ENCODE assay signal across 9 mouse cellular contexts in the genomic region with DNA sequence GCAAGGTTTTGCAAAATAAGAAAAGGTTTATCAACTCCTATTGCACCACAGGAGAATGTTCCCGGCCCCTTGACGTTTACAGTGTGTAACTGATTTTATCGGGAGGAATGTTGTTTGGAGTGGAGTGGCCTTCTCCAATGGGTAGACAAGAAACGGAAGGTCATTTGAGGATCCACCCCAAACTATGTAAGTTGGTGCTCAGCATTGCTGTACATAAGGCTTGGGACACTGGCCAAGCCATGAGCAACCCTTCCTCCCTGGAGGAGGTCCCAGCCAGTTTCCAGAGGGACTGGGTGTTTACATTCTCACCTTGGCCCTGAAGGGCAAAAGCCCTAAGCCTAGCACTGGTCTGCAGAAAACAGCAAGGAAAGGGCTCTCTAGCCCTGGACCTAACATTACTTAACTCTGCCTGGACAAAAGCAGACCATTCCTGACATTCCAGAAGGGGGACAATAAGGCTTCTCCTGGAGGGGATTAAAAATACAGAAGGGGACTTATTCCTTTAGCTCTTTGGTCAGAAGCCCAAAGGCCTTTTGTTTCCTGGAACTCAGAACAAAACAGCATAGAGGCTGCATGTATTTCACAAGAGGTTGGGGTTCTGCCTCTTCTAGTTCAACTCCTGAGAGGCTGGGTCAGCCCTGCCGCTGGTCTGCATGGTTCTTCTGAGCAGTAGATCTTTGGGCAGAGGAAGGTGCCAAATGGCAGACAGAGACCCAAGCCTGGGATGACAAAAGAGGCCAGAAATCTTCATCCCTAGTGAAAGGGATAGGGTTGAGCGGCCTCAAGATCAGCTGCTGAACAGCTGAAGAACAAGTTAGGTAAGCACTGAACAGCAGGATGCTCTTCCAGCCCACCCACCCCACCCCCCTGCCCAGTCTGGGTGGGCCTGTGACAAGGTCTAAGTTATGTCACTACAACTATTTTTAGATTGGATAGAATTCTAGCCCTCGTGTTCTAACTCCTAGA. TPM values are rescaled to one million over a fixed set of nuclear protein-coding genes. Genes with fewer than 3 reads are reported as not detected.
DNase-seq lines count a peak whose midpoint lies in the region; ATAC-seq lines count a peak whose summit lies in the region.
"Had no signal": no experiment of that assay in that cellular context is flagged by ENCODE, and none has a peak within 500 bp of the region (broad histone marks: within the 10 kb centered on the region; RNA-seq: fewer than 3 reads in every experiment).

No protein-coding gene starts in this region.

- H3K4me2 ChIP-seq in forebrain, embryonic 11.5 days (ENCODE audit: low read depth, low read length, severe bottlenecking) = no peak overlapping the region
- H3K4me2 ChIP-seq in forebrain, embryonic 14.5 days (ENCODE audit: low read length) = no peak overlapping the region
- no peak overlapping the region for H3K4me2 ChIP-seq in heart, embryonic 12.5 days
- H3K4me2 ChIP-seq in hindbrain, embryonic 16.5 days (ENCODE audit: low read length) = no peak overlapping the region
- H3K4me2 ChIP-seq: forebrain, embryonic 15.5 days had no signal

- no peak overlapping the region for H3K4me3 ChIP-seq in forebrain, embryonic 11.5 days (ENCODE audit: low read depth, low read length)
- no peak overlapping the region for H3K4me3 ChIP-seq in forebrain, embryonic 14.5 days (ENCODE audit: low read depth, low read length)
- H3K4me3 ChIP-seq in heart, embryonic 12.5 days = no peak overlapping the region
- no peak overlapping the region for H3K4me3 ChIP-seq in hindbrain, embryonic 16.5 days (ENCODE audit: low read length)
- H3K4me3 ChIP-seq: forebrain, embryonic 15.5 days had no signal

- no peaks in the 10 kb centered on the region for H3K9me3 ChIP-seq in forebrain, embryonic 11.5 days (ENCODE audit: control insufficient read depth, low read length)
- H3K9me3 ChIP-seq in forebrain, embryonic 14.5 days (replicated peaks; ENCODE audit: control insufficient read depth, low read length) = no peaks in the 10 kb centered on the region
- 0 out of 2 replicates have a peak, but pooled peaks cover 3% of the 10 kb centered on the region for H3K9me3 ChIP-seq in heart, embryonic 12.5 days (replicated peaks)
- no peaks in the 10 kb centered on the region for H3K9me3 ChIP-seq in hindbrain, embryonic 16.5 days (ENCODE audit: control insufficient read depth, low read length)
- H3K9me3 ChIP-seq: forebrain, embryonic 15.5 days had no signal

- no peaks in the 10 kb centered on the region for H3K27me3 ChIP-seq in forebrain, embryonic 11.5 days (ENCODE audit: control insufficient read depth, insufficient read depth, low read length)
- no peaks in the 10 kb centered on the region for H3K27me3 ChIP-seq in forebrain, embryonic 14.5 days (replicated peaks; ENCODE audit: control insufficient read depth, insufficient read depth, low read length)
- H3K27me3 ChIP-seq in heart, embryonic 12.5 days (replicated peaks) = no peaks in the 10 kb centered on the region
- H3K27me3 ChIP-seq in hindbrain, embryonic 16.5 days (replicated peaks; ENCODE audit: control insufficient read depth, insufficient read depth, low read length) = no peaks in the 10 kb centered on the region
- H3K27me3 ChIP-seq: forebrain, embryonic 15.5 days had no signal

- H3K27ac ChIP-seq in forebrain, embryonic 11.5 days (ENCODE audit: low read depth, low read length) = no peak overlapping the region
- no peak overlapping the region for H3K27ac ChIP-seq in forebrain, embryonic 14.5 days (ENCODE audit: low read depth, low read length)
- H3K27ac ChIP-seq in heart, embryonic 12.5 days (ENCODE audit: poor library complexity, severe bottlenecking) = 0 out of 2 replicates have a peak overlapping the region, but pooled peaks have one; percentile 18
- no peak overlapping the region for H3K27ac ChIP-seq in hindbrain, embryonic 16.5 days (ENCODE audit: low read depth, low read length)
- H3K27ac ChIP-seq: forebrain, embryonic 15.5 days had no signal

- peak; percentile 41 for DNase-seq in forebrain, embryonic 11.5 days (ENCODE audit: low spot score)
- DNase-seq in forebrain, embryonic 14.5 days (ENCODE audit: low spot score) = no peak
- peak; percentile 71 for DNase-seq in 3134 (ENCODE audit: extremely low read depth, insufficient read length, low spot score)
- DNase-seq in kidney, postnatal 4 days = peak; percentile 29 to 38
- no peak for DNase-seq in layer of hippocampus, adult 9-10 months (ENCODE audit: low spot score)
- no peak for DNase-seq in layer of hippocampus, postnatal 25 days (ENCODE audit: extremely low spot score in 1 of 2, low spot score in 1 of 2)

- no peak overlapping the region for H3K9ac ChIP-seq in forebrain, embryonic 11.5 days (ENCODE audit: low read length)
- H3K9ac ChIP-seq in forebrain, embryonic 14.5 days (ENCODE audit: low read length) = no peak overlapping the region
- H3K9ac ChIP-seq in heart, embryonic 12.5 days = no peak overlapping the region
- H3K9ac ChIP-seq in hindbrain, embryonic 16.5 days (ENCODE audit: low read depth, low read length) = no peak overlapping the region
- H3K9ac ChIP-seq: forebrain, embryonic 15.5 days had no signal

- no peak for ATAC-seq in forebrain, embryonic 11.5 days (replicated peaks; ENCODE audit: low FRiP score)
- ATAC-seq in forebrain, embryonic 14.5 days = no peak
- ATAC-seq in heart, embryonic 12.5 days (ENCODE audit: insufficient number of reproducible peaks, low FRiP score) = peak; percentile 36; the same call in 1 of the 2 replicates
- ATAC-seq in hindbrain, embryonic 16.5 days = no peak
- ATAC-seq: forebrain, embryonic 15.5 days had no signal

- WGBS in forebrain, embryonic 11.5 days = 72% methylated on average over 7 of the region's 7 CpGs
- WGBS in forebrain, embryonic 14.5 days = 72% methylated on average over 7 of the region's 7 CpGs
- 45% methylated on average over 7 of the region's 7 CpGs for WGBS in heart, embryonic 12.5 days
- WGBS in hindbrain, embryonic 16.5 days = 76% methylated on average over 7 of the region's 7 CpGs

- H3K4me1 ChIP-seq in forebrain, embryonic 11.5 days (replicated peaks; ENCODE audit: control insufficient read depth, insufficient read depth, low read length) = peaks cover 3% of the 10 kb centered on the region; the same call in 1 of the 2 replicates
- no peaks in the 10 kb centered on the region for H3K4me1 ChIP-seq in forebrain, embryonic 14.5 days (ENCODE audit: control insufficient read depth, insufficient read depth, low read length)
- peaks cover 35% of the 10 kb centered on the region for H3K4me1 ChIP-seq in heart, embryonic 12.5 days (replicated peaks)
- no peaks in the 10 kb centered on the region for H3K4me1 ChIP-seq in hindbrain, embryonic 16.5 days (ENCODE audit: control insufficient read depth, insufficient read depth, low read depth, low read length)

- no peaks in the 10 kb centered on the region for H3K36me3 ChIP-seq in forebrain, embryonic 11.5 days (ENCODE audit: control insufficient read depth, insufficient read depth, low read length)
- H3K36me3 ChIP-seq in forebrain, embryonic 14.5 days (ENCODE audit: control insufficient read depth, insufficient read depth, low read length) = no peaks in the 10 kb centered on the region
- H3K36me3 ChIP-seq in heart, embryonic 12.5 days = no peaks in the 10 kb centered on the region
- H3K36me3 ChIP-seq in hindbrain, embryonic 16.5 days (ENCODE audit: control insufficient read depth, insufficient read depth, low read length) = no peaks in the 10 kb centered on the region
- H3K36me3 ChIP-seq: forebrain, embryonic 15.5 days had no signal

RNA-seq across cellular contexts. Expression of a gene that starts 7.5 kb away (rescaled TPM):
- 39.8 and 43.9 TPM in 2 replicates for polyA plus RNA-seq in forebrain, embryonic 11.5 days (2014; fragmentation: Nextera tagmentation; extraction: Ambion mirVana)
- polyA plus RNA-seq in forebrain, embryonic 14.5 days (2014; fragmentation: Nextera tagmentation; extraction: Ambion mirVana) = 14.3 and 15.0 TPM in 2 replicates
- polyA plus RNA-seq in heart, embryonic 12.5 days (2016; fragmentation: Nextera tagmentation; extraction: Ambion mirVana) = 48.3 and 54.0 TPM in 2 replicates
- 10 to 100 TPM; 20.5 to 27.8 TPM for total RNA-seq in layer of hippocampus, postnatal 25 days (2021)
- 7.2 and 10.0 TPM in 2 replicates for polyA plus RNA-seq in hindbrain, embryonic 16.5 days (2015; fragmentation: Nextera tagmentation; extraction: Ambion mirVana)

Comparison
In these comparisons a context has a peak if more than half of its experiments do, and no peak if none do; other contexts are left out.
1. DNase-seq: peak in forebrain, embryonic 11.5 days (single experiment), 3134 (single experiment) and kidney, postnatal 4 days (2 of 2); none in forebrain, embryonic 14.5 days (single experiment), layer of hippocampus, adult 9-10 months (single experiment) and layer of hippocampus, postnatal 25 days (0 of 2).